Mouse (Mus musculus) mouse embryonic stem cell (cell line): ENCODE data around the gene Dcaf8.

ENCODE experiments used
- in situ Hi-C, 2 experiments: fragments of 300-500 bp; cut with MboI; formaldehyde crosslinking; loops; 1 replicate in 1 of 2; 3 replicates in 1 of 2; pipeline ENCODE4 v1.14.3; 2019 to 2020; ENCODE audit warnings: low sequenced_read_pairs in 2 of 2, low pct_unique_long_range_greater_than_20kb in 1 of 2, mixed read lengths in 1 of 2; ENCODE audit not compliant: unreplicated experiment in 1 of 2

Dcaf8 gene

DNA sequence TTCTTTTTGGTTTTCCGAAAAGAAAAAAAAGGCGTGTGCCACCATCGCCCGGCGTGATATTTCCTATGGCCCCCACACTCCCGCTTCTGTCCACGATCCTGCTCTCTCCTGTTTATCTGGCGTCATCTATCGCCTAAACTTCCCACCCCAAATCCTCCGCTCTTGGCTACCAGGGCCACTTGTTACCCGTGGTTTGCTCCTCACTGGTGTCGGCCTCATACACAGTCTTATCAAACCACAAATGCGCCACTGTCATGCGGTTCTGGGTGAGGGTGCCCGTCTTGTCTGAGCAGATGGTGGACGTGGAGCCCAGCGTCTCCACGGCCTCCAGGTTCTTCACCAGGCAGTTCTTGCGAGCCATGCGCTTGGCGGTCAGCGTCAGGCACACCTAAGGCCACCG lies 96.8 kb downstream of the Dcaf8 start:
- in situ Hi-C loops, result loop anchor here in 1 of 2 experiments (25.0 kb wide), 1 partner anchor 432 kb away; no protein-coding TSS in a partner anchor
